Mouse (Mus musculus) left cerebral cortex, adult 2 months (tissue): ENCODE measurements around the gene Fat3. TPM values are rescaled to one million over a fixed set of nuclear protein-coding genes. Genes with fewer than 3 reads are reported as not detected.

Source experiments
- DNase-seq, 2 experiments: peaks; one replicate each; pipeline ENCODE4 v3.0.0; 2021 to 2022; ENCODE audit warnings: low spot score in 2 of 2, mixed read lengths in 1 of 2; ENCODE audit errors: extremely low spot score in 1 of 2
- H3K27ac ChIP-seq: fragments of 200-600 bp; 2 replicates; pipeline ENCODE4 v1.8.1; 2022
- H3K4me3 ChIP-seq: fragments of 200-600 bp; 2 replicates; pipeline ENCODE4 v1.8.1; 2022
- CTCF ChIP-seq: fragments of 200-600 bp; IDR thresholded peaks from 2 replicates; pipeline ENCODE4 v1.8.1; 2022; ENCODE audit warnings: antibody characterized with exemption, mild to moderate bottlenecking, moderate library complexity
- intact Hi-C: fragments of 180-260 bp; cut with DNase I; formaldehyde crosslinking; loops from one replicate; pipeline ENCODE4 v1.15.1; 2025
- total RNA-seq, 2 experiments: library from RNA; stranded (reverse); gene quantifications; 2 replicates each; pipeline ENCODE4 v1.2.3; 2021

The Fat3 gene
- total RNA-seq, 2 experiments from 2014 or later = 76.4 to 77.4 TPM

GRCm38 (mm10) chr9:15948086-15948485 lies 553.0 kb downstream of the Fat3 start:
- intact Hi-C loops = no loop called here
- TF ChIP-seq CTCF = no peak
- Histone ChIP-seq H3K27ac (no peak overlapping the region), H3K4me3 (no peak overlapping the region)
- no peak for DNase-seq

GRCm38 (mm10) chr9:15944182-15944581 lies 556.9 kb downstream of the Fat3 start:
- TF ChIP-seq CTCF = no peak
- no peak overlapping the region for H3K4me3 ChIP-seq
- no peak for DNase-seq
- H3K27ac ChIP-seq = no peak overlapping the region
- intact Hi-C loops = no loop called here

DNA sequence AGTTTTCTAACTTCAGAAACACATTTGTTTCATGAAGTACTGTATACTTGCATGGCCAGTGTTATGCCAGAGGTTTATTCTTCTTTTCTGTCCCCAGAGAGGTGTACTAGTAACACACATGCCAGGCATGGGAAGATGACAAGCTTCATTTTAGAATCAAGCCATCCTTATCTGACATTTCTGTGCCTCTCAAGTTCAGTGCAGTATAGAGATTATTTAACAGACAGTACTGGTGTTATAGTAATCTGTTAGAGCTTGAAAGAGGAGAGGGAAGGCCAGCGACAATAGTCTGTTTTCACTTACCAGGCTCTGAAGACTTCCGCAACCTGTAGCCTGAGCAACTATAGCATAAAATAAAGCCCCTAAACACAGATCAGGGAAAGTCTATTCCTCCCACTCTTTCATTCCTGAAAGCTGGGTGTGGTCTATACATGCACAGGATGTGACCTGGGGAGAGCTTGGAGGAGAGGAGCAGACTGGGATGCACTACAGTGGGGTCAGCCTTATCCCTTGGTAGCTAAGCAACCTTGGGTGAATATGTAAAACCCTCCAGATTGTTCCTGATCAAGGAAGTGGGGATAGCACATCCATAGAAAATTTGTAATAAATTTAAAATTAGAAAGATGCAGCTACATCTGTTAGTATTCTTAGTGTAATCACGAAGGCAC lies 557.5 kb downstream of the Fat3 start:
- no peak for DNase-seq
- intact Hi-C loops = no loop called here
- H3K27ac ChIP-seq = no peak overlapping the region
- no peak overlapping the region for H3K4me3 ChIP-seq
- TF ChIP-seq CTCF = no peak

DNA sequence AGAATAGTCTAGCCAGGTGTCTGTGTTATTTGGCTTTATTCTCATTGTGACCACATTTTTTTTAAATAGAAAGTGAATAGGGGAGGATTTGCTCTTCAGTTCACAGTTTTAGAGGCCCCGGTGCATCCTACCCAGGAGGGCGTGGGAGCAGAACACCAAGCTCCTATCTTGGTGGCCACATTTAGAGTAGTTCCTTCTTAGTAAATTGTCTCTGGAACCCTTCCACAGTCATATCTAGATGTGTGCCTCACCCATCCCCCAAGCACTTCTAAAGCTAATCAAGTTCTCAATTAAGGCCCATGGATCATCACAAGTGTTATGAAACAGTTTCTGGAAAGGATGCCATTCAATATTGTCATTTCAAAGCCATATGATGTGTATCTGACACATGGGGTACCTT lies 559.3 kb downstream of the Fat3 start:
- no peak overlapping the region for H3K4me3 ChIP-seq
- intact Hi-C loops = no loop called here
- no peak for TF ChIP-seq CTCF
- no peak overlapping the region for H3K27ac ChIP-seq
- DNase-seq = no peak

DNA sequence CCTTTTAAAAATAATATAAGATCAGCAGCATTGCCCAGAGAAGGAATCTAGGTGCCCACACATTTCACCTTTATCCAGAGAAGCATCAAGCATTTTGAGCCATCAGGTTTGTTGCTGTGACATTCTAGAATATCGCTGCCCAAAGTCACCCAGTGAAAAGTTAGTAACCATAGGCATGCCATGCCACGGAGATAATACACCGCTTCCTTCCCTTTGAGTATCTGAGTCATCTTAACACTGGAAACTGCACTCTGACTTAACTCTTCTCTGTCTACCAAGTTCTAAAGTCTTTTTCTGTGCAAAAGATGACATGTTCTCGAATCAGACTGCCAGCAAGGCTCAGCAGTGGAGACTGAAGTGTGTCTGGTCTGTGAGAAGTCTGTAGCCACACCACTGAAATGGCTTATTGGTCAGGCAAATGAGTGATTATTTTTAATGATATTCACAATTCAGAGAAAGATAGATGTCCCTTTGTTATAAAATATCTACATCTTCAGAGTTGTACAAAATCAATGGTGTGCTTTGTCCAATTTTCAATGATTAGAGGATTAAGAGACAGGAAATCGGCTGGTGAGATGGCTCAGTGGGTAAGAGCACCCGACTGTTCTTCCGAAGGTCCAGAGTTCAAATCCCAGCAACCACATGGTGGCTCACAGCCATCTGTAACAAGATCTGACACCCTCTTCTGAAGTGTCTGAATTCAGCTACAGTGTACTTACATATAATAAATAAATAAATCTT lies 560.0 kb downstream of the Fat3 start:
- intact Hi-C loops = no loop called here
- TF ChIP-seq CTCF = no peak
- no peak for DNase-seq
- no peak overlapping the region for H3K27ac ChIP-seq
- no peak overlapping the region for H3K4me3 ChIP-seq

DNA sequence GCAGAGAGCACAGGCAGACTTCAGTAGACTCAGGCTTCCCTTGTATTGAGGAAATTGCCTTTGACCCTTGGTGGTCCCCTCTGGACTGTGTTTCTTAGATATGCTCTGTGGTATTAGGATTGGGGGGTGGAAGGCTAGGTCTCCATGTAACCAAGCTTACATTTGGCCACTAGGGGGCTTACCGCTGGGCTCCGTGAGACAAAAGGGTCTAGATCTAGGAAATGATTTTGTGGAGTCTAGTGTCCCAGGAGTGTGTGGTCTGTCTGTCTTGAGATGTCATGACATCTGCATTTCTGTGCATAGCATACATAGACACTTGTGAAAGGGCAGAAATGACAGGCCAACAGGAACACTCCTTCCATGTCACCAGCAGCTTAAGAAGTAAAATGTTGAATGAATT lies 561.5 kb downstream of the Fat3 start:
- peak; percentile 56 for TF ChIP-seq CTCF
- Histone ChIP-seq H3K4me3 (no peak overlapping the region), H3K27ac (no peak overlapping the region)
- intact Hi-C loops = loop anchor here (5.0 kb wide), 1 partner anchor 563 kb away; the partner anchor contains the start of gene Fat3
- no peak for DNase-seq

DNA sequence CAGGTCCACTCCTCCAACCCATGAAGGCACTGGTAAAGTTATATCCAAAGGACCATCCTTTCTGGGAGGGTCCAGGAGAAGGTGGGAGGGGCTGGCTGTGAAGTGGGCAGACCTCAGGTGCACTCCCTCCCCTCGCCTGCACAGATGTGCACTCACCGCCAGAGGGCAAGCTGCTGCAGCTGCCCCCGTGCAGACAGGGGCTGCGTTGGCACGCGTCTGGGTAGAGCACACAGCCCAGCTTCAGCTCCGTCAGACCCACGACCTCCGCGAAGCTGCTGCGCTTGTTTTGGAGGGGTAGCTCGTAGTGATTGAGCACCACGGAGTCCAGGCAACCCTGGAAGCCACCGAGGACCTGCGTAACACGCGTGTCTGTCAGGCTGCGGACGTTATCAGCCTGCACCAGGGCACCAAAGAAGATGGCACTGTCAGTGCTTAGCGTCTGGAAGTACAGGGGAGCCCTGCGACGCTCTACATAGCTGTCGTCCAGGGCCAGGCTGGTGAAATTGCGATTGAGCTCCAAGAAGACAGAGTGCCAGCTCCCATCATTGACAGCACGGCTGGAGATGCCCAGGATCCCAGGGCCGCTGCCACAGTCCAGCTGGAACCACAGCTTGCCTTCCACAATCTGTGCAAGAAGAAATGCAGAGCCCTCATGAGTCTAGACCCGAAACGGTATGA lies 563.1 kb downstream of the Fat3 start:
- H3K27ac ChIP-seq = no peak overlapping the region
- peak; percentile 14; the same call in 1 of the 2 replicates for TF ChIP-seq CTCF
- intact Hi-C loops = loop anchor here (5.0 kb wide), 1 partner anchor 564 kb away; the partner anchor contains the start of gene Fat3
- DNase-seq = no peak
- H3K4me3 ChIP-seq = no peak overlapping the region

- Histone ChIP-seq H3K27ac (no peak overlapping the region), H3K4me3 (no peak overlapping the region)
- no peak for TF ChIP-seq CTCF
- DNase-seq = no peak
- intact Hi-C loops = no loop called here
These were observed 570.1 kb downstream of the Fat3 start for GRCm38 (mm10) chr9:15930928-15931443.

DNA sequence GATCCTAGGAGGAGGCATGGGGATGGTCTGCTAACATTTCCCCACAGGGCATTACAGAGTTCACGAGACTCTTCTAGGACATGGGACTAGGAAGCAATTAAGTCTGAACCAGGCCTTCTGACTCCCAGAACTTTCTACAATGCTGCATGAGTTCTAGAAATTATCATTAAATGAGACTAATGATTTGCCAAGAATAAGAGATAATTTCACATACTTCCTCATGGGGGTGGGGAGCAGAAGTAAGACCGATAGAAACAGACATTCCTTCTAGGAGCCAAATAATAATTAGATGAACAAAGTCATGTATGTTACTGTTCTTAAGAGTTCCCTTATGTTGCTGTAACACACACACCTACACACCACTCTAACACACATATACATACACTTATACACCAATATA lies 572.8 kb downstream of the Fat3 start:
- Histone ChIP-seq H3K27ac (no peak overlapping the region), H3K4me3 (no peak overlapping the region)
- no peak for TF ChIP-seq CTCF
- no peak for DNase-seq
- intact Hi-C loops = no loop called here

- DNase-seq = no peak
- intact Hi-C loops = no loop called here
- Histone ChIP-seq H3K4me3 (no peak overlapping the region), H3K27ac (no peak overlapping the region)
- TF ChIP-seq CTCF = no peak
These were observed 573.6 kb downstream of the Fat3 start for GRCm38 (mm10) chr9:15927378-15928083.

DNA sequence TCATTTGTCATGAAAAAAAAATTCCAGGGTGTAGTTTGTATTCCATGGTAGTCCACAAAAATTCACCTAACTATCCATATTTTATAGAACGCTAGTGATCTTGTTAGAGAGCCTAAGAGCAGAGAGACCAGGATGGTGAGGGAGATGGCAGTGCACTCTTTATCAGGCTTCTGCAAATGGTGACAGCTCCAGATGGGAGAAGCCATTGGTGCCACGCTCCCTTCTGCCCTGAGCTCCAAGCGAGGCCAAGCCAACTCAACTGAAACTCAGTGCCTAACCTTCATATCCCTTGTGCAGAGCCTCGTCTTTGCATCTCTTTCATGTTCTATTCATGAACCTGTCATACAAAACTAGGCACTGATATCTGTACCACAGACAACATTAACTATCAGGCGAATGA lies 575.8 kb downstream of the Fat3 start:
- Histone ChIP-seq H3K4me3 (no peak overlapping the region), H3K27ac (no peak overlapping the region)
- no peak for TF ChIP-seq CTCF
- intact Hi-C loops = no loop called here
- no peak for DNase-seq
